In the genomic region with DNA sequence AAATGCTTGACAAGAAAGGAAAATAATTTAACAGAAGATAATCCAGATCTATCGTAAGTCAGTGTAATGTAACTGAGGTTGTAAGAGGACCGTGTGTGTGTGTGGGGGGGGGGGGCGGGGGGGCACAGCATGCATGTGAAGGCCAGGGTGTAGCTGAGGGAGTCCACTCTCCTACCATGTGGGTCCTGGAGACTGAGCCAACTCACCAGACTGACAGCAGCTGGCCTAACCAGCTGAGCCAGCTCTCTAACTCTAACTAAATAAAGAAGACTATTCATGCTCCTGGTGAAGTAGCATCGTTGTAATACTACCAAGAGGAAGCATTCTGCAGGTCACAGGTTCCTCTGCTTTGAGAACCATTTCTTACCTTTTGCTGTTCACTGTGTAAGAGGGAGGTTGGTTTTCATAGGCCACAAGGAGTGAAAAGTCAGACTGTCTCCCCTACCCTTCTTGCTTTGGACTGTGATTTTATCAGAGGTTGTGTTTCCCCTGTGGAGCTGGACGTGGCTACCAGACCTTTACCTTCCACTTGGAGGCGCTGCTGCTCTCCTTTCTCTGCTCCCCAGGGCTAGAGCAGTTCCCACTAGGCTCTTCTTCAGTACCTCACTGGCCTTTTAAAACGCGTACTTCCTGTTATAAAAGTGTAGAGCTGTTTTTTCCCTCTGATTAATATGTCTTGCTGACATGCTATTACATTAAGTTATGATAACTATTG, we compare ENCODE assay signal across 8 mouse cellular contexts. TPM values are rescaled to one million over a fixed set of nuclear protein-coding genes. Genes with fewer than 3 reads are reported as not detected.
DNase-seq lines count a peak whose midpoint lies in the region; ATAC-seq and TF ChIP-seq lines count a peak whose summit lies in the region.
"Had no signal": no experiment of that assay in that cellular context is flagged by ENCODE, and none has a peak within 500 bp of the region (broad histone marks: within the 10 kb centered on the region; RNA-seq: fewer than 3 reads in every experiment).

No protein-coding gene starts in this region.

- no peak overlapping the region for H3K4me2 ChIP-seq in kidney, embryonic 16.5 days (replicated peaks; ENCODE audit: low read depth, low read length)
- H3K4me2 ChIP-seq: liver, embryonic 13.5 days had no signal

- ATAC-seq in kidney, embryonic 16.5 days (ENCODE audit: low FRiP score, low TSS enrichment) = no peak

- peaks cover 9% of the 10 kb centered on the region; the same call in 1 of the 2 replicates for H3K36me3 ChIP-seq in kidney, embryonic 16.5 days (ENCODE audit: insufficient read depth, low read length)
- no peaks in the 10 kb centered on the region for H3K36me3 ChIP-seq in E14TG2a.4 (ENCODE audit: insufficient read depth, low read length)

- no peak overlapping the region for H3K4me3 ChIP-seq in kidney, embryonic 16.5 days (ENCODE audit: low read length)
- no peak overlapping the region for H3K4me3 ChIP-seq in E14TG2a.4 (replicated peaks; ENCODE audit: low read length)
- H3K4me3 ChIP-seq: liver, embryonic 13.5 days had no signal

- no peak overlapping the region for H3K27ac ChIP-seq in kidney, embryonic 16.5 days (ENCODE audit: low read length)
- H3K27ac ChIP-seq: liver, embryonic 13.5 days had no signal

- no peaks in the 10 kb centered on the region for H3K9me3 ChIP-seq in kidney, embryonic 16.5 days (ENCODE audit: low read length)
- H3K9me3 ChIP-seq in E14TG2a.4 (ENCODE audit: low read length) = no peaks in the 10 kb centered on the region
- H3K9me3 ChIP-seq: liver, embryonic 13.5 days had no signal

- no peaks in the 10 kb centered on the region for H3K4me1 ChIP-seq in kidney, embryonic 16.5 days (ENCODE audit: insufficient read depth, low read length)
- H3K4me1 ChIP-seq in E14TG2a.4 (replicated peaks; ENCODE audit: low read depth, low read length) = no peaks in the 10 kb centered on the region
- H3K4me1 ChIP-seq: liver, embryonic 13.5 days had no signal

- H3K27me3 ChIP-seq in kidney, embryonic 16.5 days (ENCODE audit: insufficient read depth, low read length) = no peaks in the 10 kb centered on the region
- H3K27me3 ChIP-seq in E14TG2a.4 (ENCODE audit: insufficient read depth, low read length) = no peaks in the 10 kb centered on the region
- H3K27me3 ChIP-seq: liver, embryonic 13.5 days had no signal

- no peak overlapping the region for H3K9ac ChIP-seq in kidney, embryonic 16.5 days (replicated peaks; ENCODE audit: low read length)
- H3K9ac ChIP-seq: liver, embryonic 13.5 days had no signal

- peak; percentile 15 for DNase-seq in kidney, adult 9 months
- peak; percentile 56 for DNase-seq in 416B (ENCODE audit: low read depth)
- DNase-seq in embryo, embryonic 10.5 days (ENCODE audit: low spot score) = peak; percentile 42
- peak; percentile 54 for DNase-seq in retina, postnatal 7 days (ENCODE audit: low read depth, low spot score)
- no peak for DNase-seq in yolk sac, embryonic 10.5 days (ENCODE audit: low spot score)
- DNase-seq: liver, embryonic 13.5 days had no signal

- peak; percentile 54 for TF ChIP-seq CTCF in E14TG2a.4 (conservative IDR thresholded peaks at IDR 0.05; ENCODE audit: low read length)

- WGBS in kidney, embryonic 16.5 days = 73% methylated on average over 8 of the region's 8 CpGs

RNA-seq across cellular contexts. Expression of gene Impg2, which starts 28.1 kb away (rescaled TPM):
- 0.16 and 0.49 TPM in 2 replicates for polyA plus RNA-seq in kidney, embryonic 16.5 days (2015; fragmentation: Nextera tagmentation; extraction: Ambion mirVana)
